Mouse (Mus musculus) G1E (cell line): ENCODE measurements around the gene Rrm1.

Source experiments
- CTCF ChIP-seq: IDR thresholded peaks from 2 replicates; pipeline ENCODE4 v1.5.1; 2012; ENCODE audit warnings: low read depth, low read length, inconsistent platforms, mixed read lengths
- GATA1 ChIP-seq: IDR thresholded peaks from 2 replicates; pipeline ENCODE4 v1.6.1; 2012; ENCODE audit warnings: borderline replicate concordance, low read length, inconsistent platforms, mixed read lengths
- GATA2 ChIP-seq: IDR thresholded peaks from 2 replicates; pipeline ENCODE4 v1.6.1; 2012; ENCODE audit warnings: low read depth, low read length, inconsistent platforms, borderline replicate concordance
- POLR2AphosphoS5 ChIP-seq: IDR thresholded peaks from 2 replicates; pipeline ENCODE4 v1.6.1; 2012; ENCODE audit warnings: low read depth, low read length, inconsistent platforms; ENCODE audit not compliant: insufficient replicate concordance
- TAL1 ChIP-seq: conservative IDR thresholded peaks from 2 replicates; pipeline ENCODE4 v1.6.1; 2012; ENCODE audit warnings: low read depth, low read length, inconsistent platforms, mixed read lengths

DNA sequence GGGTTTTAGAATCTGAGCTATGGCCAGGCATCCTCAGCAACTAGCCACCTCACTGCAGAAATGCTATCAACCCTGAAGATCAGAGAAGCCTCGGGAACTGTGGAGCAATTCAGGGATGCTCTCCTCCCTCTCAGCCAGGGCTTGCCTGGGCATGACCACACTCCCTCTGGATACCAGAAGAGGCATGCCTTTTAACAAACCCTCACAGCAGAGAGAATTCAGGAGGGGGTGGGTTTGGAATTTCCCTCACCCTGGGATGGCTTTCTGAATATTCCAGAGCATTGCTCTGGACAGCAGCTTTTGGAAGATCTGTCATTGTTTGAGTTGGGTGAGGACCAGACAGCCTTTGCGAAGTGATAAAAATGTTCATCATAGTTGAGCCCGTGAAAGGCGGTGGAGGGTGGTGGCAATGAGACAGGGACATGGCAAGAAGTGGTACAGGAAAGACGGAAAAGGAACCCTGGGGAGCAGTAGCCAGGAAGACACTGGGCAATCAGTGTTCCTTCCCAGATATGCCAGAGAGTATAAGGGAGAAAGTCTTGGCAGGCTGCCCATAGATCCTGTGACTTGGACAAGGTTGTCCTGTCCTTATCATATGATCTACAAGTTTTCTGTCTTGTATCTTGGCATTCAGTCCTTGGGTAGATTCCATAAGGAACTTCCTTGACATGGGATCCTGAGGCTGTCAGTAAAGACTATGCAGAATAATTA, 38.0 kb downstream of the Rrm1 start:
- TF ChIP-seq POLR2AphosphoS5 (no peak), GATA1 (no peak), CTCF (no peak), GATA2 (no peak), TAL1 (no peak)
